Mouse (Mus musculus): ENCODE data around the gene Rap1gap.

Gene Rap1gap

GRCm38 (mm10) chr4:137723527-137723926, 59.0 kb downstream of the Rap1gap start:
- DNase-seq (ENCODE audit: low read depth) = no peak

GRCm38 (mm10) chr4:137724212-137724611, 59.7 kb downstream of the Rap1gap start:
- no peak for DNase-seq (ENCODE audit: low read depth)

- no peak for DNase-seq (ENCODE audit: low read depth)
Measured at GRCm38 (mm10) chr4:137724766-137725165, 60.2 kb downstream of the Rap1gap start.

GRCm38 (mm10) chr4:137725541-137726145, 61.1 kb downstream of the Rap1gap start:
- no peak for DNase-seq (ENCODE audit: low read depth)

- DNase-seq (ENCODE audit: low read depth) = no peak
Measured at GRCm38 (mm10) chr4:137726739-137727505, 62.4 kb downstream of the Rap1gap start.

GRCm38 (mm10) chr4:137727506-137728187, 63.1 kb downstream of the Rap1gap start:
- no peak for DNase-seq (ENCODE audit: low read depth)

GRCm38 (mm10) chr4:137728399-137729154, 64.1 kb downstream of the Rap1gap start:
- DNase-seq (ENCODE audit: low read depth) = no peak

GRCm38 (mm10) chr4:137729155-137729855, 64.8 kb downstream of the Rap1gap start:
- DNase-seq (ENCODE audit: low read depth) = no peak

- DNase-seq (ENCODE audit: low read depth) = peak; percentile 54
Measured at GRCm38 (mm10) chr4:137730134-137730533, 65.6 kb downstream of the Rap1gap start.

GRCm38 (mm10) chr4:137730757-137731156, 66.2 kb downstream of the Rap1gap start:
- no peak for DNase-seq (ENCODE audit: low read depth)

GRCm38 (mm10) chr4:137731891-137732290, 67.4 kb downstream of the Rap1gap start:
- DNase-seq (ENCODE audit: low read depth) = no peak

- DNase-seq (ENCODE audit: low read depth) = no peak
Measured at GRCm38 (mm10) chr4:137732361-137732760, 67.8 kb downstream of the Rap1gap start.

- DNase-seq (ENCODE audit: low read depth) = no peak
Measured at GRCm38 (mm10) chr4:137732962-137733361, 68.4 kb downstream of the Rap1gap start.

- DNase-seq (ENCODE audit: low read depth) = no peak
Measured at GRCm38 (mm10) chr4:137733459-137733858, 68.9 kb downstream of the Rap1gap start.

- no peak for DNase-seq (ENCODE audit: low read depth)
Measured at GRCm38 (mm10) chr4:137736220-137736701, 71.7 kb downstream of the Rap1gap start.

- no peak for DNase-seq (ENCODE audit: low read depth)
Measured at GRCm38 (mm10) chr4:137737760-137738159, 73.2 kb downstream of the Rap1gap start.

- no peak for DNase-seq (ENCODE audit: low read depth)
Measured at GRCm38 (mm10) chr4:137739151-137739923, 74.8 kb downstream of the Rap1gap start.

- no peak for DNase-seq (ENCODE audit: low read depth)
Measured at GRCm38 (mm10) chr4:137740350-137740749, 75.8 kb downstream of the Rap1gap start.

- no peak for DNase-seq (ENCODE audit: low read depth)
Measured at GRCm38 (mm10) chr4:137743791-137744190, 79.3 kb downstream of the Rap1gap start.

GRCm38 (mm10) chr4:137744433-137744918, 80.0 kb downstream of the Rap1gap start:
- DNase-seq (ENCODE audit: low read depth) = no peak
